Mouse (Mus musculus): ENCODE measurements at regions not wholly inside any gene's neighbourhood (a gene's known extent, or its start where the extent isn't known, plus 50 kb on each side); places are given as distances from the start of the nearest gene placed in this dataset.

DNA sequence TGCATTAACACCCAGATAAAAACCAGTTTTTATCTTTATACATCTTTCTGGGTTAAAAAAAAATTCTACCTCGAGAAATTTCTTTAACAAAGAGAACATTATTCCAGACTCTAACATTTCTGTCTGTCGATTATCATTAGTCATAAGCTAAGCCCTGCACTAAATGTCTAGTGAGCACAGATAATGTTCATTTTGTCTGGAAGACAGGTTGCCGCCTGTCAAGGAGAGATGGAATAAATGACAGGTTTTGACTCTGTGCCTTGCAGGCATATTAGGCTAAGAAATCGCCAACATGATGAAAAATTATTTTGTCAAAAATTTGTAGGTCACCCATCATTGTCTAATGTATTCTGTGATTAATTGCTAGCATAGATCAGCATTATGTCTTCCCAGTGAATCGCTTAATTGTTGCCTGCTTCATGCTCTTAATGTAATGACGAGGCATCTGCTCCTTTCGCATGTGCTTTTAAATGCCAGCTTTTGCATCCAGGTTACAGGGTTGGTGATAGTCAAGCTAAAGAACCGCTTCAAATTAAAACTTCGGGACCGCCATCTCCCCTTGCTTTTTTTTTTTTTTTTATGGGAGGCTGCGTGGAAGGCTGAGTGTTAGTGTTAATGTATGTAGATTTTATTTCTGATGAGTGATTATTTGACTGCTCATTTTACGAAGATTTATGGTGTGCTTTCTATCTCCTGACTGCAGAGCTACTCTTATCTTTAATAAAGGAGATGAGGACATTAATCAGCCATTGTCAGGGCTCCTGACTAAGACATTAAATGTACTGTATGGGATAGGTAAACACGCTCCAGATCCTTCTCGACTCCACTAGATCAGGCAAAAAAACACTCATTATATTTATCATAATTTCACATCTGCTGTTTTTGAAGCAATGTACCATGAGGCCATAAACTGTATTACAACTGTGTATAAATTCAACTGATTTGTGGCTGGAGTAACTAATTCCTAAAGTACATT, 135.9 kb upstream of the Meis2 start:
- no peak for DNase-seq (ENCODE audit: low read depth, low spot score)

DNA sequence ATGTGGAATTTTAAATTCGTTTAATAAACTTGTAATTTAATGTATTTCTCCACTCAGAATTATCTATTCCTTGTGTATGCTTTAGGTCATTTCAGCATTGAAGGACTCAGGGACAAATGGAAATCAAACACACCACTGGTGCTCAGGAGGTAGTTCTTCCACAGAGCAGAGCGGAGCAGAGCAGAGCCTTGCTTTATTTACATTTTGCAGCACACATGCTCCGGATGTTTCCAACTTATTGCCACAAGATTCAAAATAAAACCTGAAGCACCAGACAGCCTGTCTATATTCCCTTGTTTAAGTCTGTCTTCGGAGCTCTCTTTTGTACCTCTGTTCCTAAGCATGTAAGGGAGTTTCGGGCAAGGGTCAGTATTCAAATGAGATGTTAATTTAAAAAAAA, 135.2 kb upstream of the Meis2 start:
- DNase-seq (ENCODE audit: low read depth, low spot score) = no peak

DNA sequence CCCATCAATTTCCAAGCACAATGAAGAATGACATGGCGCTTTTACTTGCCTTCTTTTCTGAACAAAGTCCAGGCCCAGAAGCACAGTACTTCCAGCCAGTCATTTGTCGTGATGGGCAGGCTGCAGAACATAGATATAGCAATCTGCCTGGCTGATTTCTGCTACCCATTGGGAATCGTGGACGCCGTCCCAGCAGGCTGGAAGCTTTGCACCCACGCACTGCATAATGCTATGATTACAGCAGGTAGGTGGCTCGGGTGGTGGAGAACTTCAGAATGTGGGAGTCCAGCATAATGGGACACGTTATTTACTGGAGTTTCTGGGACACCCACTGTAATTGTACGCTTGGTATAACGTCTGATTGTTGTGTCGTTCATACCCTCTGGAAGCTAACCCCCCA, 116.2 kb upstream of the Meis2 start:
- DNase-seq (ENCODE audit: low read depth, low spot score) = no peak

DNA sequence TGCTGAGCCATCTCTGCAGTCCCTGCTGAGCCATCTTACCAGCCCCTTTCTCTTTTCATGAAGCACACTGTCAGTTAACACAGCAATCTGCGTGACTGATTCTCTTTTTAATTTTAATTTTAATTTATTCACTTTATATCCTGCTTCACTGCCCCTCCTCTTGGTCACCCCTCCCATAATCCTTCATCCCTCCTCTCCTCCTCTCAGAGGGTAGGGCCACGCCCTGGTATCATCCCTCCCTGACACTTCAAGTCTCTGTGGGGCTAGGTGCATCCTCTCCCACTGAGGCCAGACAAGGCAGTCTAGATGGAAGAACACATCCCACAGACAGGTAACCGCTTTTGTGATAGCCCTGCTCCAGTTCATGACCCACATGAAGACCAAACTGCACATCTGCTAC, 111.5 kb upstream of the Meis2 start:
- no peak for DNase-seq (ENCODE audit: low read depth, low spot score)

DNA sequence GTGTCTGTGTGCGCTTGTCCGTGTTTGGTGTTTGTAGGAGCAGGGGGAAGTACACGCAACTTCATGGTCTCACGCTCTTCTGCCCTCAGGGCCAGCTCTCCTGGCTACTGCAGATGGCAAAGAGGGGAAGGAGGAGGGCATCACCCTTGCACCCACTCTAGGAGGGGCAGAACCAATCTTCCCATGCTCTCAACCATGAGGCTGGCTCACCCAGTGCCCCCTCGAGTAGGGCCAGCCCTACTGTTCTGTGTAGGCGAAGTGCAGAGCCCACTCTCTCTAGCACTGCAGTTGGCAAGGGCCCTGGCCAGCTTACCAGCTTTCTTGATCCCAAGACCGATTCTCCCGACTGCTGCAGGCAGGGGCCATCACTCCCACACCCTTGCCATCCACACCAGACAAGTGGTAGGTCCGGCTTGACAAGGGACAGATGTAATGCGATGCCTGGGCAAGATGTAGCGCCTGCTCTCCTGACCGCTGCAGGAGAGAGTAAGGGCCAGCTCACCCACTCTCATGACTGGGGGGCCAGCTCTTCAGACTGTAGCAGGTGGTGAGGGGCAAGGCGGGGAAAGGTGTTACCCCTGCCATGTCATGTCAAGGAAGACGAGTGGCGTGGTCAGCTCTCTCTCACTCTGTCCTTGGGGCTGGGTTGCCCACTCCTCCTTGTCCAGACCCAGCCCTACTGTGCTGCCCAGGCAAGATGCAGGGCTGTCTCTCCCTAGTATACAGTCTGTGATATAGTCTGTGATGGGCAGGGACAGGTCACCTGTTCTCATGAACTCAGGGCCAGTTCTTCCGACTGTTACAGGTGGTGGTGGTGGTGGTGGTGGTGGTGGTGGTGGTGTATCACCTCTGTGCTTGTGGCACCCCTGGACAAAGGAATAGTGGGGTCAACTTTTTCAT, 100.5 kb upstream of the Meis2 start:
- no peak for DNase-seq (ENCODE audit: low read depth, low spot score)
